Mouse (Mus musculus) liver, embryonic 13.5 days (tissue): ENCODE data around the gene Rab12. TPM values are rescaled to one million over a fixed set of nuclear protein-coding genes. Genes with fewer than 3 reads are reported as not detected.

Source experiments
- ATAC-seq: fragments of 200-750 bp; cut with Nextera tagmentation; 2 replicates; pipeline ENCODE4 v1.8.0; 2017; ENCODE audit warnings: low read depth, mild to moderate bottlenecking, moderate number of reproducible peaks, moderate library complexity
- DNase-seq: peaks from one replicate; pipeline ENCODE4 v3.0.0; 2022
- H3K27ac ChIP-seq: fragments of 300-500 bp; sonication (generic); 2 replicates; pipeline ENCODE4 v1.5.1; 2015; ENCODE audit warnings: moderate library complexity, mild to moderate bottlenecking, inconsistent platforms
- H3K27me3 ChIP-seq: fragments of 300-500 bp; sonication (generic); 2 replicates; pipeline ENCODE4 v1.6.1; 2015; ENCODE audit warnings: mild to moderate bottlenecking, inconsistent platforms
- H3K36me3 ChIP-seq: fragments of 300-500 bp; sonication (generic); 2 replicates; pipeline ENCODE4 v1.6.1; 2015; ENCODE audit warnings: mild to moderate bottlenecking, inconsistent platforms
- H3K4me1 ChIP-seq: fragments of 300-500 bp; sonication (generic); replicated peaks from 2 replicates; pipeline ENCODE4 v1.6.1; 2015; ENCODE audit warnings: inconsistent platforms
- H3K4me2 ChIP-seq: fragments of 300-500 bp; sonication (generic); 2 replicates; pipeline ENCODE4 v1.6.1; 2015; ENCODE audit warnings: inconsistent platforms, mild to moderate bottlenecking, moderate library complexity
- H3K4me3 ChIP-seq: fragments of 300-500 bp; sonication (generic); replicated peaks from 2 replicates; pipeline ENCODE4 v1.5.1; 2015; ENCODE audit warnings: mild to moderate bottlenecking, inconsistent platforms
- H3K9ac ChIP-seq: fragments of 300-500 bp; sonication (generic); 2 replicates; pipeline ENCODE4 v1.6.1; 2015; ENCODE audit warnings: mild to moderate bottlenecking, inconsistent platforms
- H3K9me3 ChIP-seq: fragments of 300-500 bp; sonication (generic); replicated peaks from 2 replicates; pipeline ENCODE4 v1.6.1; 2016; ENCODE audit warnings: inconsistent platforms
- WGBS: fragments of 180-500 bp; shearing (Covaris S2); methylation state at CpG from one replicate; pipeline ENCODE4 v1.1.7; 2015; ENCODE audit not compliant: insufficient replicate concordance; 5-methylcytosine and 5-hydroxymethylcytosine counted together
- polyA plus RNA-seq: library from polyadenylated mRNA; unstranded; fragments of >200 nt; fragmentation: Nextera tagmentation; extraction: Ambion mirVana; gene quantifications from 2 replicates; pipeline ENCODE4 v1.2.1, GENCODE M21; 2015

Rab12 gene
- polyA plus RNA-seq, 1 experiment from 2014 or later = 7.9 TPM

GRCm38 (mm10) chr17:66446196-66447006, 73.1 kb downstream of the Rab12 start:
- Histone ChIP-seq H3K4me3 (no peak overlapping the region), H3K36me3 (no peaks in the 10 kb centered on the region), H3K4me1 (peaks cover 12% of the 10 kb centered on the region), H3K4me2 (no peak overlapping the region), H3K9me3 (no peaks in the 10 kb centered on the region), H3K27ac (no peak overlapping the region), H3K9ac (no peak overlapping the region), H3K27me3 (peaks cover 66% of the 10 kb centered on the region)
- DNase-seq (no peak), ATAC-seq (no peak)
- WGBS = 55% methylated on average over 7 of the region's 7 CpGs

Other genes starting within 250 kb of the Rab12 start
- gene Mtcl1, start 70.0 kb downstream of the Rab12 start, polyA plus RNA-seq = 0.12 and 0.14 TPM in 2 replicates
- not detected in 2 replicates for gene Themis3, start 74.9 kb upstream of the Rab12 start, polyA plus RNA-seq